Mouse (Mus musculus): ENCODE measurements around the gene 6430628N08Rik.

6430628N08Rik gene

DNA sequence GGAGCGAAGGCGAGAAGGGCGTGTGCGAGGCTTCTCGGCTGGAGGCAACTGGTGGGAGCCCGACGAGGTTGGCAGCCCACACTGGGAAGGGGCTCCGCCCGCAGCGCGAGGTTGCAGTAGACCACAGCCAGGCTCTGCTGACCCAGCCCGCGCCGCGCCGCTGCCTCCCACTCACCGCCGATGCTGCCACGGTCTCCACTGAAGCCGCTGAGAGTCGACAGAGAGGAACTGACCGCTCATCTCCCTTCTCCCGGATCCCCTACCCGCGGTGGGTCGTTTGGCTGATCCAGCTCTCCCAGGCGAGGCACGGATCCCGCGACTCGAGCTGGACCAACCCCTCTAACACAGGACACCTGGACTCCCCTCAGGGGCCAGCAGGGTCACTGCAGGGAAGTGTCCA is at the start of gene 6430628N08Rik:
6430628N08Rik (plus strand) TSS at position 113 of the 400 bp plus-strand sequence.
- DNase-seq: no peak

DNA sequence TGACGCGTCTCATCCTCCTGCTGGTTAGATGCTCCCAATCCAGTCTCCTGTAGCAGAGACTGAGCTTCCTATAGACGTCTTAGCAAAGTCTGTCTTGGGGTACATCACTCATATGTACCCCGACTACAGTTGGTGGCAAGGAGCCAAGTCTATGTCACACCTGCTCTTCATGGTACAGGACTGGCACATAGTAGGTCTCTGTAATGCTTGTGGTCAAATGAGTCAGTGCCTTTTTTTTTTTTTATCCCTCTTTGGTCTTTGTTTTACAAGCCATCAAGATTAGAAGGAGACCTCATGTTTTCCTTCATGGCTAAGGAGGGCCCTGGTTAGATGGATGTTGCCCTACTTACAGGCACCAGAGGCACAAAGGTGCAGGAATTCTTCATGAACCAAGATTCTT is 49.6 kb upstream of the 6430628N08Rik start:
- DNase-seq: no peak

DNA sequence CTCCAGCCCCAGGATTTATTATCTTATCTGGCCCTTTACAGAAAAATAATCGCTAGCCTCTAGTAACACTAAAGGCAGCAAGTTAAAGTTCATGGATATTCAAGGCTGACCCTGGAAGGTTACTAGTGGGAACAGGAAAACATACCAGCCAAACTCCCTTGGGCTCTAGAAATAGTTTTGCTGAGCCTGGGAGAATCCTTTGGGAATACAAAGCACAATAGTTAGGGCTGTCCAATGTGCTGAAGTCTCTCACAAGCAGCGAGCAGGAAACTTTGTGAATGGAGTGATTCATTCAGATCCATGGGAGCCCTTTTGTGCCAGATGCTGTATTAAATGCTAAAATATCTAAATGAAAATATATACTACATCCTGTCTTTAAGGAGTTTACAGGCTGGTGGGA is 43.8 kb upstream of the 6430628N08Rik start:
- no peak for DNase-seq

DNA sequence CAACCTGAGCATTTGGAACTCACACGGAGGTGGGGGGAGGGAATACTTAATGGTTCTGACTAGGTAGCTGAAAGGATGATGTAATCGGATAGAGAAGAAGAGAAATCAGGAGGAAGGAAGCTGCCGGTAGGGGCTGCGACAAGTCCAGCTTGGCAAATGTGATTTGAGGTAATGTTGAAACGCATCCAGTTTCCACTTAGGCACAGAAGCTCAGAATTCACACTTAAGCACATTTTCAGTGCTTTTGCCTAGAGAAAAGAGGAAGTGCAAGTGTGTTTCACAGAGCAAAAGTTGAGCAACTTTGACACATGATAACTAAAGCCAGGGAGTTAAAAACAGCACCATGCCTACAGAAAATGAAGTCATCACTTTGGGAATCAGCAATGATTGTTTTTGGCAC is 43.1 kb upstream of the 6430628N08Rik start:
- no peak for DNase-seq

DNA sequence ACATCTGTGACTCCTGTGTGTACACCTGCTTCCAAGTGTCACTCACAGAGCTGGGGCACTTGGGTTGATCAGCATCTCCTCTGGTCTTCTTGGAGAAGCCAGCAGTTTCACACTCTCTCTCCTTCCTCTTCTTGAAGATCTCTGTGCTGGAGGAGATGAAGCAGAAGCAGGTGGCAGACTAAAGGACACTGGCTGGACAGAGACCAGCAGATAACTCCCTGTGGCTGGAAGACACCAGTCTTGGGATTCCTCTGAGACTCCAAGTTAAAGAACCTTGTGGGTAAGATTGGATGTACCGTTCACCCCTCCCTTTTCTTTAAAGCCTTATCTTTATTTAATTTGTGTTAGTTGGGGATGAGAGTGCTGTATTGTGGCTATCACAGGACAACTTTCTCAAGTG is 42.4 kb upstream of the 6430628N08Rik start:
- no peak for DNase-seq

DNA sequence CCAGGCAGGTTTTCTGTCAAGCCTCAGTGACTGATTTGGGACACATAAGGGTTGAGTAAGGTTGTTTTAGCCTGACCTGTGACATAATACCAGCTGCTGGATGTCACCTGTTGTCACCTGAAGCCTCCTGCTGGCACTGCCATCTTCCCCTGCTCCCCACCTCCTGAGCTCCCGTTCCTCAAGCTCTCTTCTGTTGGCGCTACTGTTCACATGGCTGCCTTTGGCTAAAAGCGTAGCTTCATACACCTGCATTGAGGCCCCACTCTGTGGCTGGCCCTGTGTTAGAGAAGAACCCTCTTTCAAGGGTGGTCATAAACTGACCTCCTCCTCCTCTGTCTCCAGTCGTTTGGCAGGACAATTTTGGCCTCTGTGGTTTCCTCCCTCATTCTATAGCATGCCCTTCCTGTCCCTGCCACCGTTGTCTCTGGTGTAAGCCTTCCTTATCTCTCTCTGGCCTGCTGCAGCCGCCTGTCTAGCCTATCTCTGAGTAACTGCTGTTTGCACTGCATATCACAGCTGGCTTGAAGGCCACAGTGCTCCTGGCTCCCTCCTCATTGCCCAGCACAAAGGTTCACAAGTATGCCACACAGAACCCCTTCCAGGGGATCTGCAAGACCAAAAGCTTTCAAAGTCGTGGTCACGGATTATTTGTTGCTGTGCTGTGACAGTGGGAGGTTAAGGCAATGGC is 41.3 kb upstream of the 6430628N08Rik start:
- DNase-seq: no peak

DNA sequence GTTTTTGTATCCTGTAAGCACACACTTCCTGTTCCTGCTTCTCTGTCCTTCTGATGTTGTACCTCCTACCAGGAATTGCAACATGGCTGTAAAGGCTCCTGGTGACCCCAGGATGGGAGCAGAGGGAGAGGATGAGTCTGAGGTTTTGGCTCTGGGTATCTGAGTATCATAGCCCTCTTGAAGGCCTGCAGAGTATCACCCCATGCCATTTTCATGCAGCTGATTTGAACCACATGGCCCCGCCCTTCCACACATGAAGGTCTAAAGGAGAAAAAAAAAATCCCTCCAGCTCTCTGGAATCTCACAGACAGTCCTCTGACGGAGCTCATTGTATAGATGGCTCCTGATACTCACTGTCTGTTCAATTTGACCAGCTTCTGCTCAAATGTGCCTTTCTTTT is 40.4 kb upstream of the 6430628N08Rik start:
- DNase-seq: no peak

DNA sequence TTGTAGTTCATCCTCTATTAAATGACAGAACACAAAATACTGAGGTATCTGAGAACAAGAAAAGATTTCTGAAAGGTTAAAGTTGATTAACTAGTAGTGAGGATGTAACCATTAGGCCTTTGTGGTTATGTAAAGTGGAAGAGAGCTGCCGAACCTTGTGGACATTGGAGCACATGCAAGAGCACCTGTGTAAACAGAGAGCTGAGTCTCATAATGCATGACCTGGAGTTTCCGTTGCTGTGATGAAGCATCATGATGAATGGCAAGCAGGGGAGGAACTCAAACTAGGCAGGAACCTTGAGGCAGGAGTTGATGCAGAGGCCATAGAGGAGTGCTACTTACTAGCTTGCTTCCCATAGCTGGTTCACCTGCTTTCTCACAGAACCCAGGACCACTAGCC is 39.8 kb upstream of the 6430628N08Rik start:
- no peak for DNase-seq

DNA sequence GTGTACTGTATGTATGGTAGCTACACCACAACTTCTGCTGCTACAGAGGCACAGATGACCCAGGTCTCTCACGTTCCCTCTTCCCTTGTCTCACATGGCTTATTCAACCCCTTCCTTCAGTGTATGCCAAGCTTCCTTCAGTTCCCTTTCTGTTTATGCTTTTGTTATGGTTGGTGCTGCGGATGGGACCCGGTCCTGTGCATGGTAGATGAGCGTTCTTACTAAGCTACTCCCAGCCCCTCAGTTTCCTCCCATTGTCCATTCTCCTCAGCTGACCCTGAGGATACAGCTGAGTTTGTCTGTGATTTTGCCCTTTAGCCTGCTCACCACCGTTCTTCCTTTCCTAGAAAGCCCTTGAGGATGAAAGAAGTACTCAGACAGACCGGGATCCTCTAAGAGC is 38.9 kb upstream of the 6430628N08Rik start:
- no peak for DNase-seq

DNA sequence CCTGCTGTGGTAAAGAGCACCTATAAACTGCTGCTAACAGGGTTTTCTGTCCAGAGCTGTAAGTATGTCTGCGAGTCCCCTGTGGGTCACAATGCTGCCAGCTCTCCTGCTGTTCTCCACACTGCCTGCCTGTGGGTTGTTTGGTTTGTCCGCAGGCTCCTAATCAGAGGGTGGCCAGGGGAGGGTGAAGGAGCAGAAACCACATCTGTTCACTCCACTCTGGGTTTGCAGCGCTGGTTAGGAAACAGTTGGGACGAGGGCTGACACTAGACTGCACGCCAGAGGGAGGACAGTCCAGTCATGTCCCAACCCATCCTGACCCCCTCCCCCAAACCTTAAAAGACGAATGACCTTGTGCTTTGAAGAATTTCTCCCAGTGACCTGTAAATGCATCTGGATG is 35.4 kb upstream of the 6430628N08Rik start:
- no peak for DNase-seq

DNA sequence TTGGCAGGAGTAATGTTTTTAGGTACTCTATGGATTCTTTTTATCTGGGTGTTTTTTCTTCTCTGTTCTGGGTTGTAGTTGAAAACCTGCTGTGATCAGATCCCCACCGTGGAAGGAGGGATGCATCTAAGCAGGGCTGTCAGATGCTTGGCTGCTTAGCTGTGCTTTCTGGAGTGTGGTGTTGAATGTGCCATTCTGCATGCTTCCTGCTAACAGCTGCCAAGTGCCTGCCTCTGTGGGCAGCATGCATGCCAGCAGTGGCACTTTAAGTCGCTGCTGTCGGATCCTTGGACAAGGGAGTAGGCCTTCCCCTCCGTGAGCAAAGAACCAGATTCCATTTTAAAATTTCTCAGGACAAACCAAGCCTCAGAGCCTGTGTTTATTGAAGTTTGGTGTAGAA is 34.9 kb upstream of the 6430628N08Rik start:
- no peak for DNase-seq

DNA sequence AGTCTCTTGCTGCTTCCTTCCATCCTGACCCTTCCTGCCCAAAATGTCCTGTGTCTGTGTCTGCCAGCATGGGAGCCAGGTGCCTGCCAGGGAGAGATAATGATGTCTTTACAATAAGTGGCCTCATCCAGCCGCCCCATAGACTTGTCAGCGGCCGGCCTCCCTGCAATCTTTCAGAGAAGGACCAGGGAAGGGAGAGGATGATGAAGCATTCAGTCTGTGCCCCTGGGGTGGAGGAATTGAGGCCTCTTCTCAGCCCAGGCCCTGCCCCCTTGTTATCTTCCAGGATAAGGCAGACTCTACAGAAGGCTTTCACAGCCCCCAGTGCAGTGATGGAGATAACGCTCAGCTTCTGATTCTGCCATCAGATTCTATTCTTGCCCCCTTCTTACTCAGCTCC is 34.2 kb upstream of the 6430628N08Rik start:
- no peak for DNase-seq

DNA sequence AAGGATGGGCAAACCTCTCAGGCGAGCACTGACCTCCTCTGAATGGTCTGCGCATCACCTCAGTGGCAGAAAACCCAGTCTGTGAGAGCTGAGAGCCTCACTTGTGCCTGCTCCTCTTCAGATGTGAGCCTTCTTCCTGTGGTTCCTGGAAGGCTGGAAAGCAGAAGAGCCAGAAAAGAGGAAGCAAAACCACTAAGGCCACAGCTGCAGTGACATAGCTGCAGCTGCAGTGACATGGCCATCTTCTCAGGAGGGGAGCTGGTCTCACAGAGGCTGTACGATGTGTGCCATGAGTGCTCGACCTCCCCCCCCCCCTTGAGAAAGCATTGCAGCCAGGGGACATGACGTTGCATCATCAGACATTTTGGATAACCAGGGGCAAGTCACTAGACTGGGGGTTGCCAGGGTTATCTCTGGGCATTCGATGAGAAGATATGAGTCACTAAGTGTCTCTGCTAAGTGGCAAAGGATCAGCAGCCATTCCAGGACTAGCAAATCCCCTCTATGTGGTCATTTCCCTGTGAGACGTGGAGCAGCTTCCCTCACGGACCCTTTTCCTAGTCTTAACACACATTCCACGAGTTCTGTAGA is 33.1 kb upstream of the 6430628N08Rik start:
- no peak for DNase-seq

DNA sequence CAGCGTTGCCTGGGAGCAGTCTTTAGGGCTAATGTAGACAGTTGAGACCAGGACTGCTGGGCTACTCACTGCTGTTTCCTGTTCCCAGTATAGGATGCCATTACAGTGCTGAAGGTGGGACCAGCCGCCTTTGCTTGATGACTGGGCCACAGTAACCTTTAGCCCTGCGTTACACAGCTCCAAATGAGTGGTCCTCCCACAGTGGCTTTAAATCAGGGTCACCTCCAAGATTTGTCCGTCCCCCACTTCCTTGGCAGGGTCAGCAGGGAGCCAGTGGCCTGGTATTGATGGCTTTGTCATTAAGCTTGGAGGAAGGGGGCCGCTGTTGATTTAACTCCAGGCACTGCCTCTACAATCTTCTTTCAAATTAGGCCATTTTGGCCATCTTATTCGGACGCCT is 27.1 kb upstream of the 6430628N08Rik start:
- no peak for DNase-seq

DNA sequence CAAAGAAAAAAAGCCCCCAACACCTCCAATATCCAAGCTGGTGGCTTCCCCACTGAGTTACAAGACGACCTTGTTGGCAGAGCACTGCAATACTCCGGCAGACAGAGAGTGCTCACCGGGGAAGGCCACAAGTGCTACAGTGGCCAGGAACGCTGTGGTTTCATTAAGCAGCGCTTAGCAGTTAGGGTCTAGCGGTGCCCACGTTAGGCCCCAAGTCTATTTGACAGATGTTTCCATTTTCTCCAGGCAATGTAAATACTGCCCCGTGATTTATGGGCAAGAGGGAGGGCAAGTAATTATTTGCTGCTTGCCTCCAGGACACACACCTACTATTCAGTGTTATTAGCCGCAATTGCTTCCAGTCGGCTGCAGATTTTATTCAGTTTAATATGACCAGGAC is 26.6 kb upstream of the 6430628N08Rik start:
- no peak for DNase-seq

DNA sequence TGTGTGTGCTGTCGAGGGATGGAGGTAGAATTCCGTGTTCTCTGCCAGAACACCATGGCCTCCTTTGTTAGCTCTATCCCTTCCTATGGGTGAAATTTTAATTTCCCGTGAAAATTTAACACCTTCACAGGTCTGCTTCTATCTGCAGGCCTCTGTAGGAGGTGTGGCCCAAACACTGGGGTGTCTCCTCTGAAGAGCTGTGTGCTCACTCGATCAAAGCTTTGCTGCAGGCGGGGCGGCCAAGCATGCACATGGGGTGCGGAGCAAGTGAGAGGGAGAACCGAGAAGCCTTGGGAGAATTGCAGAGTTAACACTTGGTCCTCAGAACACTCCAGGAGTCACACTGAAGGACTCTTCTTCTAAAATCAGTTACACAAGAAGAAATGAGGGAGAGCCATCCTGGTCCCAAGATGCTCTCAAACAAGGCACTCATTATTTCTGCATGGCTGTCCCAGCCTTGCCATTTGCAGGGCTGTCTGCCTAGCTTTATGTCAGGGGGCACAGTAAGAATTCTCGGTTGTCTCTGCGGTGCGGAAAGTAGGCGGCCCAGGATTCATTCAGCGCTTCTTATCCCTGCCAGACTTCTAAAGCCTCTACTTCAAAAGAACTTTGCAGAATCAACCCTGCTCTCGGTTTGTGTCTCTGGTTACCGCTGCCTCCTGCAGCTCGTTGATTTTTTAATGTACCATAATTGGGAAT is 20.8 kb upstream of the 6430628N08Rik start:
- no peak for DNase-seq

DNA sequence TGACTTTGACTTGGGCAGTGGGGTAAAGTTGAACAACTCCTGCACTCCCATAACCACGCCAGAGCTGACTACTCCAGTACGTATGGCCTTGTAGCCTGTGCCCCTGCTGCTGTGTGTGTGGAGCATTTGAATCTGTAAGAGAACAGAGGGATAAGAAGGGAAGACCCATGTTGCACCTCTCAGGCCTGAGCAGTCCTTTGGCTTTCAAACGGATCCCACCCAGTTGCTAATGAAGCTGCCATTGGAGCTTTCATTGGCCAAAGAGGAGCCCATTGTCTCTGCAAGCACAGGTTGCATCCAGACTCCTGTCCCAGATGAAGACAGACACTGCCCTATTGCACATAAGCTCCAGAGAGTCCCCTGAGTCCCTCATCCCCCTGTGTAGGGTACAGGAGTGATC is 17.2 kb upstream of the 6430628N08Rik start:
- no peak for DNase-seq

DNA sequence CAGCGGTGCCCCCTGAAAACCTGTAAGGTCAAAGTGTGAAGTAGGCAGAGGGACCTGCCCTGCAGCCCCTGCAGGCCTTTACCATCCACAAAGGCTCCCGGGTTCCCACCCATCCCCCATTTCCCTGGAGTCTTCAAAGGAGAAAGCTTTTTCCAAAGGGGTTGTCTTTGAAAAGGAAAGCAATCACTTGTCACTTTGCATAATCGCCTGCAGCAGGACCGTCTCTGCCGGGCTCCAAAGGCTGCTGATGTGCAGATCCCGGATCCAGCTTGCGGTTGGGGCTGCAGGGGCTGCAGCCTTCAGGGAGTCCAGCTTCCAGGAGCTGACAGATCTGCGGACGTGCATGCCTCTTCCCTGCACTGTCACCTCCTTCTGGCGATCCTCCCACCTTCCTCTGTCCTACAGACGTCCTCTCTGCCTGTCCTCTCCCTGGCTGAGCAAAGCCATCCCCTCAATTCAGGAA is 12.2 kb upstream of the 6430628N08Rik start:
- DNase-seq: no peak

DNA sequence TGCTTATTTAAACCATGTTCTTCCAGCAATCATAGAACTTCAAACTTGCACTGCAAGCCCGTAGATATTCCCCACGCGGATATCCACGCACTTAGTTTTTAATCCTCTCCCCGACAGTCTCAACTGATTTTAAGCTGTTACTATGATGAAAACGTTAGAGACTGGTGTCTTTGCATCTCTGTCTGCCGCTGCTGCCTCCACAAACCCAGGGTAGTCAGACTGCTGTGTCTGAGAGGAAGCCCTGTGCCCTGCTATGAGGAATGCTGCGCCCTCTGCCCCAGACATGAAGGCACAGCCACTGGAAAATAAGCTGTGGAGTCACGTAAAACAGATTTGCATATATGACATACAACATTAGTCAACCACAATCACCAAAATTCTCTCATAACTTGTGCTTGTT is 11.6 kb upstream of the 6430628N08Rik start:
- no peak for DNase-seq

DNA sequence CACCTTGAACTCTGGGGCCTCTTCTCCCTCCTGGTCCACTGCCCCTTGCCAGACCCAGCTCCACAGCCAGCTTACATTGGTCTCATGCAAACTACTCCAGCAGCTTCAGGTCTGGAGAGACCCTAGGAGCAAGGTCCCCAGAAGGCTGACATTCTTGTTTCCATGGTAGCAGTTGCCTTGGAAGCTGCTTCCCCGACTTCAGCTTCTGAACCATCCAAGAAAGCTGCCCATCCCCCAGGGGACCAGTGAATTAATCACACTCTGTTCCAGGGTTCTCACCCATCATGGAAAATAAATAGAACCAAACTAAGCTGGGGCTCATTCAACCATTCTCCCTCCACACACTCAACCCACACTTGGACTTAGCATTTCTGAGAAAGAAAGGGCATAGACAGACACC is 9.3 kb upstream of the 6430628N08Rik start:
- no peak for DNase-seq

DNA sequence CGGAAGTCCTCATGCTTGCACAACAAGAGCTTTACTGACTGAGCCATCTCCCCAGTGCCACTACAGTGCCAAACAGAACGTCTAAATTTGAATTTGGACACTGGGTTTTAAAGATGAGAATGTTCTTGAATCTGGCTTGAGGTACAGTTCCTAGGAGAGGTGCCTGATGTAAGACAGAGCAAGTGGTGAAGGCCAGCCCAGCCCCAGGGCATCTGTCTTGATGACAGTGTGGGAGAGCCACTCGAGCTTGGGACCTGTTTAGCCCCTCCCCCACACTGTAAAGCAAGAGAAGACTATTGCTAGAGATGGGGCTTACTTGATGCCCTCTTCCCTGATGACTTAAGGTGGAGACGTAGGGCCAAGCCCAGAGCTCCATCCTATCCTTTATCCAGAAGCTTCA is 8.3 kb upstream of the 6430628N08Rik start:
- DNase-seq: no peak

DNA sequence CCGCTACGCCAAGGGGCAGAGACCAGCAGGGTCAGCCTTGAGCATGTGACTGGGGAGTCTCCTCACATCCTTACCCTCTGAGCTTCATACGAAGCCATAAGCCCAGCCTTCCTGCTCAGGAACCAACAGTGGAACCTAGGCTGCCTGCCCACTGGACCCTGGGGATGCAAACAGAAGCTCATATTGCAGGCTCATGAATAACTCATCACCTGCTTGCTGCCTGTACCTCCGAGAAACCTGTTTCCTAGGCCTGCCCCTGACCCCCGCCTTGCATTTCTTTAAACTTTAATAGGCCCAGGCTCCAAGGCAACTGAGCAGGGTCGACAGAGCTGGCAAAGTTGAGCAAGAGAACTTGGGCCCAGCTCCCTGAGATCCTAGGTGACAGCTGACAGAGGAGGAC is 6.4 kb upstream of the 6430628N08Rik start, which contains the start of gene Kncn:
Kncn (plus strand) TSS at position 379 of the 400 bp plus-strand sequence.
- no peak for DNase-seq

DNA sequence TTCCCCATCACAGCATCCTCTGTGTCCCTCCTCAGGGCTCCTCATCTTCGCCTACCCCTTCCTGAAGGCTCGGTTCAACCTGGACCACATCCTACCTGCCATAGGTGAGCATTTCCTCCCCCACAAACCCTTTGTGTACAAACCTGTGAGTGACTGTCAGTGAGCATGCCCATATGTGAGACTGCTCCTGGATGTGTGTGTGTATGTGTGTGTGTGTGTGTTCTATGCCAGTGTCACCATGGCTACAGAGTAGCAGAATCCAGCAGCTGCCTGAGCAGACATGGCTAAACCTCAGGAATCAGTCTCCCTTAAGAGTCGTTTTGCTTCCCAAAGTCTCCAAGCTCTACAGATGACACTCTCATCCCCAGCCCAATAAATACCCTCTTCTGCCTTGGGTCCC is 4.6 kb upstream of the 6430628N08Rik start:
- DNase-seq: no peak

DNA sequence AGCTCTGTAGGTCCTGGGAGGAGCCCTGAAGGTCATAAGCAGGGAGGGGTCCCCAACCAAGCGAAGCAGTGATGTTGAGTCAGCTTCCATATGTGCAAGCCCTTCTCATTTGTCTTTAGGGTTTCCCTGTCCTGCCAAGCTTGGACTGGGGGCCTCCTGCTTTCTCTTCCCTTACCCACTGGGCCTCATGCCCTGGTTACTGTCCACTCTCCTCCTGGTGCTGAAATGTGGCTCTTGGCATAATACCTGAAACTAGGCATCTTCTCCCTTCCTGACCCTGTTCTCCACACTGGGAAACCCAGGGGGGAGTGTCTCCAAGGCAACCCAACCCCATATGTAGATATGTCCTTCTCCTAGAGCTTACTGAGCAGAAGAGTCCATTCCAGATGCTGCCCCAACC is 3.6 kb upstream of the 6430628N08Rik start:
- no peak for DNase-seq

Measured in cerebellum, adult 11 months (tissue).